Mouse (Mus musculus) layer of hippocampus, postnatal 10 days (tissue): ENCODE measurements at regions not wholly inside any gene's neighbourhood (a gene's known extent, or its start where the extent isn't known, plus 50 kb on each side); places are given as distances from the start of the nearest gene placed in this dataset.

Experiments used
- DNase-seq, 2 experiments: peaks; one replicate each; pipeline ENCODE4 v3.0.0; 2021; ENCODE audit warnings: low spot score in 2 of 2

GRCm38 (mm10) chr7:110715545-110715944, 52.5 kb upstream of the Ampd3 start:
- peak in 1 of 2 experiments; percentile 41 for DNase-seq

DNA sequence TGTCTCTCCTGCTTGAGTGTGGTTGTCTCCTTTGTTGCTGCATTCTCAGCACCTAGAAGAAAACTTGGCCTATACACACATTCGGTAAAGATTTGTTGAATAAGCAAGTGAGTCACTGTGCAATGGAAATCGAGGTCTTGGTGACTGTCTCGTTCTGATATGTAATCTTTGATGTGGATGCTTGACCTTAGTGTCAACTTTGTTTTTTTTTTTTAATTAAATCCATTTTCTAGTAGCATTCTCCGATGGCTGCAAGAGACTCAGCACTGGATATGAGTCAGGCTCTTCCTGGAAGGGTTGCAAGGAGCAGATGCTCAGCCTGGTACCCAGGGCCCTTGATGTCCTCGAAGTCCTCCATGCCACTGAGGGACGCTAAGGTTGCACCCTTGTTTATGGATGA, 50.9 kb upstream of the Ampd3 start:
- DNase-seq = no peak
